Mouse (Mus musculus) kidney, adult 2 months (tissue): ENCODE measurements around the gene Cdr2.

ENCODE experiments used
- CTCF ChIP-seq: fragments of 200-500 bp; conservative IDR thresholded peaks from 2 replicates; pipeline ENCODE4 v1.5.1; 2011; ENCODE audit warnings: low read depth, mild to moderate bottlenecking, control low read depth, low read length, moderate library complexity, mixed read lengths; ENCODE audit not compliant: insufficient read depth, insufficient read length
- POLR2A ChIP-seq: fragments of 200-500 bp; IDR thresholded peaks from one replicate; pipeline ENCODE4 v1.6.1; 2011; ENCODE audit warnings: low read depth, low read length, control low read depth

- TF ChIP-seq POLR2A (no peak), CTCF (no peak)
Measured at GRCm38 (mm10) chr7:121011794-121012689, 29.9 kb upstream of the Cdr2 start.
